Mouse (Mus musculus): Measurements from ENCODE around the gene Kctd13.

DNA sequence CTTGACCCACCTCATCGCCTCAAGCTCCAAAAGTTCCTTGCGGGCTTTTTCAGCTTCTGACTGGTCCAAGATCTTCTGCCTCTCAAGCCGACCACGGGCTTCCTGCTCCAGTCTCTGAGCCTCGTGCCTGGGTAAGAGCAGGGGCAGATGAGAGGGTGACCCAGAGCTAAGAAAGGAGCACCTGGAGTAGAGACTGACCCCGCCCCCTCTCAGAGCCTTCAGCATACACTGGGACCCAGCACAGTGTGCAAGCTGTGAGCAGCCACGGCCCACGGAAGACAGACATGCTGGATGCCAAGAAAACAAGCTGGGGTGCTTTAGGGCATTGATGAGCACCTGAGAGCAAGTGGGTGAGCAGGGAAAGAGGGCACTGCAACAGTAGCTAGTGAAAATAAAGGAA lies 60.1 kb downstream of the Kctd13 start:
- TF ChIP-seq CTCF (IDR thresholded peaks at IDR 0.05; ENCODE audit: low read depth, low read length) (no peak), GATA2 (IDR thresholded peaks at IDR 0.05; ENCODE audit: borderline replicate concordance, low read depth, low read length) (no peak), TAL1 (conservative IDR thresholded peaks at IDR 0.05; ENCODE audit: low read depth, low read length) (no peak), POLR2AphosphoS5 (IDR thresholded peaks at IDR 0.05; ENCODE audit: insufficient replicate concordance, low read depth, low read length) (no peak), GATA1 (IDR thresholded peaks at IDR 0.05; ENCODE audit: borderline replicate concordance, low read length) (no peak)

Measured in G1E (cell line).